Mouse (Mus musculus): ENCODE results near the gene Pigc.

- TF ChIP-seq CTCF (IDR thresholded peaks at IDR 0.05) (no peak), EP300 (IDR thresholded peaks at IDR 0.05) (no peak)
Observed at GRCm38 (mm10) chr1:161983451-161983850, 14.5 kb downstream of the Pigc start.

Measured in lung, postnatal 0 days (tissue).